Mouse (Mus musculus): ENCODE measurements around the gene Rab20.

GRCm38 (mm10) chr8:11465619-11466018 lies 12.9 kb downstream of the Rab20 start:
- no peak for TF ChIP-seq POLR2A (IDR thresholded peaks at IDR 0.05; ENCODE audit: control insufficient read depth, extremely low read depth, insufficient read depth, low read length, poor library complexity)
- TF ChIP-seq CTCF (IDR thresholded peaks at IDR 0.05; ENCODE audit: borderline replicate concordance, control insufficient read depth, extremely low read depth, insufficient read depth, low read length, poor library complexity) = no peak
